Mouse (Mus musculus): Measurements from ENCODE around the gene Tecpr1. TPM values are rescaled to one million over a fixed set of nuclear protein-coding genes. Genes with fewer than 3 reads are reported as not detected.

Tecpr1 gene
- polyA plus RNA-seq, 1 experiment from 2014 or later = 21.7 TPM

DNA sequence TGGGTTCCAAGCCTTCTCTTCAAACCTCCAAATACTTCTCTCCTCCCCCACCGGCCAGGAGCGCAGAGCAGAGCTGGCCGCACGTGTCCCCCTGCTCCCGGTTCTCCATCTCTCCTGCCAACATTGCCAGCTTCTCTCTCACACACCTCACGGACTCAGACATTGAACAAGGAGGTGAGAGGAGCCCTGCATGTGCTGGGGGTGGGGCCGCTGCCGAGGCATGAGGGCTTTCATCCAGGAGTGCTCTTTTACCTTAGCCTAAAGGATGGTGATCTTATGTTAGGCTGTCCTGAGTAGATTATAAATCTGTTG is 40.2 kb downstream of the Tecpr1 start:
- no peaks in the 10 kb centered on the region for H3K9me3 ChIP-seq (replicated peaks; ENCODE audit: control insufficient read depth, low read length)
- DNase-seq (ENCODE audit: low spot score) (no peak), ATAC-seq (no peak)
- H3K4me3 ChIP-seq (ENCODE audit: low read depth, low read length) = no peak overlapping the region
- 78% methylated on average over 8 of the region's 8 CpGs for WGBS
- H3K9ac ChIP-seq (ENCODE audit: low read length) = no peak overlapping the region
- H3K4me1 ChIP-seq (ENCODE audit: control insufficient read depth, insufficient read depth, low read length) = no peaks in the 10 kb centered on the region
- no peaks in the 10 kb centered on the region for H3K27me3 ChIP-seq (replicated peaks; ENCODE audit: control insufficient read depth, insufficient read depth, low read length)
- no peak overlapping the region for H3K27ac ChIP-seq (ENCODE audit: low read depth, low read length)
- no peak overlapping the region for H3K4me2 ChIP-seq (ENCODE audit: low read length)
- H3K36me3 ChIP-seq (ENCODE audit: control insufficient read depth, insufficient read depth, low read length) = peaks cover 32% of the 10 kb centered on the region

DNA sequence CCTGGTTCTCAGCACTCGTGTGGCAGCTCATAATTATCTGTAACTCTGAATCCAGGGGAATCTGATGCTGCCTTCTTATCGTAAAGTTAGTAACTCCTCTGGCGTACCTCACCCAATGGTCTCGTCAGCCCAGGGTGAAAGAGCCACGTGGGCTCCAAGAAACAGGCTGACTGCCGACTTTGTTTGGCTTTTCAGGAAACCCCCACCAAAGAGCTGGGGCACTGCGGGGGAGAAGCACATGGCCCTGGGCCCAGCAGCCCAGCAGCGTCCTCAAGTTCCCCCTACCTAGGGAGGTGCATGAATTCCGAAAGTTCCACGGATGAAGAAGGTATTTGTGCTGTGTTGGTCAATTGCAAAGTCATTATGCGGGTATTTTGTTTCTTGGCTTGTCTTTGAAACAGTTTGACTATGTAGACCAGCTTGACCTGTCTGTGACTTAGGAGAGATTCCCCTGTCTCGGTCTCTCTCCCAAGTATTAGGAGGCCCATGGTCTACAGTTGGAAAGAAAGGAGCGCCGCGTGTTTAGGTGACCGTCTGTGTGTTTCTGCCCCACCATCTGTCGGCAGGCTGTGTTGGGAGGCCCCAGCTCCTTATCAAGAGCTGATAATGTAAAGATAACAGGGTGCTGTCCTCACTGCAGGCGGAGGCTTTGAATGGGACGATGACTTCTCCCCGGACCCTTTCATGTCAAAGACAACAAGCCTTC is 40.7 kb downstream of the Tecpr1 start:
- Histone ChIP-seq H3K4me1 (ENCODE audit: control insufficient read depth, insufficient read depth, low read length) (no peaks in the 10 kb centered on the region), H3K4me3 (ENCODE audit: low read depth, low read length) (no peak overlapping the region), H3K36me3 (ENCODE audit: control insufficient read depth, insufficient read depth, low read length) (peaks cover 32% of the 10 kb centered on the region), H3K27me3 (replicated peaks; ENCODE audit: control insufficient read depth, insufficient read depth, low read length) (no peaks in the 10 kb centered on the region), H3K9ac (ENCODE audit: low read length) (no peak overlapping the region), H3K9me3 (replicated peaks; ENCODE audit: control insufficient read depth, low read length) (no peaks in the 10 kb centered on the region), H3K4me2 (ENCODE audit: low read length) (no peak overlapping the region), H3K27ac (ENCODE audit: low read depth, low read length) (no peak overlapping the region)
- ATAC-seq = no peak
- no peak for DNase-seq (ENCODE audit: low spot score)
- WGBS = 89% methylated on average over 20 of the region's 20 CpGs

DNA sequence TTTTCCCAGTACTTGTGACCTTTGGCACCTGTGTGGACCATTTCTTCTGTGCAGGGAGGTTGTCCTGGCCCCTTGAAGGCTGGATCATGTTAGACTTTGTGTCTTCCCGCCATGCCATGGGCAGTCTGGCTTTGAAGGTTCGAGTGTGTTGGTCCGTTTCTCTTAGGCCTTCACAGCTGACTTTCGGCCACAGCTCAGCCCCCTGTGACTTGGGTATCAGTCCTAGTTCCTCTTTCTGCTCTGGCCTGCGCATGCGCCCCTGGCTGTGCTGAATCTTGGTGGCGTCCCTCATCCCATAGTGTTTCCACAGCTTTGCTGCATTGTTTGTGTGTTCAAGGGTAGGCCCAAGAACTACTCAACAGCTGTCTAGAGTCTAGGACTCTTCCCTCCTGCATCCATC is 42.2 kb downstream of the Tecpr1 start:
- 97% methylated on average over 7 of the region's 7 CpGs for WGBS
- Histone ChIP-seq H3K4me3 (ENCODE audit: low read depth, low read length) (no peak overlapping the region), H3K9ac (ENCODE audit: low read length) (no peak overlapping the region), H3K36me3 (ENCODE audit: control insufficient read depth, insufficient read depth, low read length) (peaks cover 34% of the 10 kb centered on the region), H3K4me1 (ENCODE audit: control insufficient read depth, insufficient read depth, low read length) (no peaks in the 10 kb centered on the region), H3K27ac (ENCODE audit: low read depth, low read length) (no peak overlapping the region), H3K9me3 (replicated peaks; ENCODE audit: control insufficient read depth, low read length) (no peaks in the 10 kb centered on the region), H3K27me3 (replicated peaks; ENCODE audit: control insufficient read depth, insufficient read depth, low read length) (no peaks in the 10 kb centered on the region), H3K4me2 (ENCODE audit: low read length) (no peak overlapping the region)
- DNase-seq (ENCODE audit: low spot score) = no peak
- no peak for ATAC-seq

DNA sequence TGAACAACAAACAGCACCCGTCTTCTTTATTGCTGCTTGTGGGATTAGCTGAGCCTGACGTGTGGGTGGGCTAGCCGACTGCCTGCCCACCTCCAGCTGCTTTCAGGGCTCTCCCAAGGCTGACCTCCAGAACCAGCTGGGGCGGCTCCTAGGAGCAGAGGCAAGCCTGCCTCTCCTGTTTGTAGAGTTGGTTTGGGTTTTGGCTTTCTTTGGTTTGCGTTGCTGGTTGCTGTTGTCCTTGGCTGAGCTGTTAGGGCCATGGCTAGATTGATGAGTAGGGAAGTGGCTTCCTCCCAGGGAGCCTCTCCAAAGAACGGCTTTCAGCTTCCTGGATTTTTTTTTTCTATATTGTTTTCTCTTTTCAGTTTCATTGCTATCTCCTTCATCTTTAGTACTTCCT is 45.2 kb downstream of the Tecpr1 start:
- H3K27ac ChIP-seq (ENCODE audit: low read depth, low read length) = no peak overlapping the region
- no peak overlapping the region for H3K4me2 ChIP-seq (ENCODE audit: low read length)
- no peak overlapping the region for H3K9ac ChIP-seq (ENCODE audit: low read length)
- H3K9me3 ChIP-seq (replicated peaks; ENCODE audit: control insufficient read depth, low read length) = no peaks in the 10 kb centered on the region
- no peaks in the 10 kb centered on the region for H3K27me3 ChIP-seq (replicated peaks; ENCODE audit: control insufficient read depth, insufficient read depth, low read length)
- no peak for DNase-seq (ENCODE audit: low spot score)
- H3K4me1 ChIP-seq (ENCODE audit: control insufficient read depth, insufficient read depth, low read length) = no peaks in the 10 kb centered on the region
- 72% methylated on average over 6 of the region's 6 CpGs for WGBS
- peaks cover 48% of the 10 kb centered on the region for H3K36me3 ChIP-seq (ENCODE audit: control insufficient read depth, insufficient read depth, low read length)
- no peak overlapping the region for H3K4me3 ChIP-seq (ENCODE audit: low read depth, low read length)
- no peak for ATAC-seq

DNA sequence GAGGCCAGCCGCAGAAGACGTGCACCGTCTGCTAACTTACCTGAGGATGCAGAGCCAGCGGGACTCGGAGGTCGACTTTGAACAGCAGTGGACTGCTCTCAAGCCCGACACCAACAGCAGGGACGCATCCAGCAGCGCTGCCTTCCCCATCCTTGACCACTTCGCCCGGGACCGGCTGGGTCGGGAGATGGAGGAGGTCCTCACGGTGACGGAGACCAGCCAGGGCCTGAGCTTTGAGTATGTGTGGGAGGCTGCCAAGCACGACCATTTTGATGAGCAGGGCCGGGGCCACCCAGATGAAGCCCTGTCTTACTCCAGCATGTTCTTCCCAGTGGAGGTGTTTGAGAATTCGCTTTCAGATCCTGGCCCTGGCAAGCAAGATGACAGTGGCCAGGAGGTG is 49.8 kb downstream of the Tecpr1 start:
- Histone ChIP-seq H3K9me3 (replicated peaks; ENCODE audit: control insufficient read depth, low read length) (no peaks in the 10 kb centered on the region), H3K27me3 (replicated peaks; ENCODE audit: control insufficient read depth, insufficient read depth, low read length) (no peaks in the 10 kb centered on the region), H3K4me1 (ENCODE audit: control insufficient read depth, insufficient read depth, low read length) (no peaks in the 10 kb centered on the region; the same call in 1 of the 2 replicates), H3K27ac (ENCODE audit: low read depth, low read length) (no peak overlapping the region), H3K9ac (ENCODE audit: low read length) (no peak overlapping the region), H3K4me2 (ENCODE audit: low read length) (no peak overlapping the region), H3K4me3 (ENCODE audit: low read depth, low read length) (no peak overlapping the region), H3K36me3 (ENCODE audit: control insufficient read depth, insufficient read depth, low read length) (peaks cover 71% of the 10 kb centered on the region)
- DNase-seq (ENCODE audit: low spot score) (no peak), ATAC-seq (no peak)
- WGBS = 96% methylated on average over 18 of the region's 18 CpGs

DNA sequence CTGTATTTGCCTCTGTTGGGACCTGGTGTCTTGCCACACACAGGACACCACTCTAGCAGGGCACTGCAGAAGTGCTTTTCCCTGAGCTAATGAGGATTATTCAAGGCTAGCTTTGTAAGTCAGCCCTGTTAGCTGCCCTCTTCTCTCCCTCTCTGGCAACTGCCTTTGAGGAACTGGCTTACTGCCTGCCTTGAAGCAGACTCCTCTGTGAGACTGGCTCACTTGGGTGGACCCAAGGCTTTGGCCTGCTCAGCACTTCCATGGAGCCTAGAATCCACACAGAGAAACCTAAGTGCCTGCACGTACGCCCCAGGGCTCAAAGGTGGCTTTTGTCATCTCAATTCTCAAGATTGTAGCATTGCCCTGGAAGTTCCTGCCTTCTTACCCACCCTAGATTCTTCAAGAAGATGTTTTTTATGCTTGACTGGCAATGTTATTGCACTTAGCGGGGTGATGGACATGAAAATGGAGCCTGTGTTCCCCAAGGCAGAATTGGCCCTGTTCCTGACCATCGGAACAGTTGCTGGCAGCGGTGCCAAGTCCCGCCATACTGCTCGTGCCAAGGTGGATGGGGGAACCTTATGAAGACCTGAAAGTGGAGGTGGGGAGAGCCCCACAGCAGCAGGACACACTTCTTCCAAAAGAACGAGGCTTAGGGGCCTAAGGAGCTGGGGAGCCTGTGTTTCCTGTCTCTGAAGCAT is 54.0 kb downstream of the Tecpr1 start:
- H3K4me2 ChIP-seq (ENCODE audit: low read length) = no peak overlapping the region
- 70% methylated on average over 8 of the region's 8 CpGs for WGBS
- no peak for ATAC-seq
- H3K9ac ChIP-seq (ENCODE audit: low read length) = no peak overlapping the region
- H3K4me3 ChIP-seq (ENCODE audit: low read depth, low read length) = no peak overlapping the region
- H3K27ac ChIP-seq (ENCODE audit: low read depth, low read length) = no peak overlapping the region
- H3K27me3 ChIP-seq (replicated peaks; ENCODE audit: control insufficient read depth, insufficient read depth, low read length) = no peaks in the 10 kb centered on the region
- H3K36me3 ChIP-seq (ENCODE audit: control insufficient read depth, insufficient read depth, low read length) = peaks cover 62% of the 10 kb centered on the region
- no peaks in the 10 kb centered on the region; the same call in 1 of the 2 replicates for H3K4me1 ChIP-seq (ENCODE audit: control insufficient read depth, insufficient read depth, low read length)
- DNase-seq (ENCODE audit: low spot score) = peak; percentile 24
- no peaks in the 10 kb centered on the region for H3K9me3 ChIP-seq (replicated peaks; ENCODE audit: control insufficient read depth, low read length)

DNA sequence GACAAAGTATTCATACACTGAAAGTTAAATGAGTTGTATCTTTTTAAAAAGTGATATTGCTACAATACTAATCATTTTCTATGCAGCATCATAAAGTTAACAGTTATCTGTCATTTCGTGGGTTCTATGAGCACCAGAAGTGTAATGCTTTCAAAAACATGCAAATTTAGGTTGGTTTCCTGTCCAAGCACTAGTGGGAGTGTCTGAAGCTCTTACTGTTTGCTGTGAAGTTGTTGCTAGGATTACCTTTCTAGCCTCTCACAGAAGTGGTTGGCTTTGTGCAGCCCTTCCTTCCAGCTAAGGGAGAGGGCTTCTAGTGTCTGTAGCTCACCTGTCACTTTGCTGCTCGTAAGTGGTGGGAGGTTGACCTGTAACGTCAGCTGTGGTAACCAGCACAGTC is 57.7 kb downstream of the Tecpr1 start:
- DNase-seq (ENCODE audit: low spot score) (no peak), ATAC-seq (no peak)
- WGBS = 88% methylated on average over 3 of the region's 3 CpGs
- peaks cover 46% of the 10 kb centered on the region for H3K36me3 ChIP-seq (ENCODE audit: control insufficient read depth, insufficient read depth, low read length)
- H3K9me3 ChIP-seq (replicated peaks; ENCODE audit: control insufficient read depth, low read length) = no peaks in the 10 kb centered on the region
- H3K4me2 ChIP-seq (ENCODE audit: low read length) = no peak overlapping the region
- no peak overlapping the region for H3K4me3 ChIP-seq (ENCODE audit: low read depth, low read length)
- no peak overlapping the region for H3K27ac ChIP-seq (ENCODE audit: low read depth, low read length)
- H3K4me1 ChIP-seq (ENCODE audit: control insufficient read depth, insufficient read depth, low read length) = no peaks in the 10 kb centered on the region; the same call in 1 of the 2 replicates
- no peaks in the 10 kb centered on the region for H3K27me3 ChIP-seq (replicated peaks; ENCODE audit: control insufficient read depth, insufficient read depth, low read length)
- no peak overlapping the region for H3K9ac ChIP-seq (ENCODE audit: low read length)

DNA sequence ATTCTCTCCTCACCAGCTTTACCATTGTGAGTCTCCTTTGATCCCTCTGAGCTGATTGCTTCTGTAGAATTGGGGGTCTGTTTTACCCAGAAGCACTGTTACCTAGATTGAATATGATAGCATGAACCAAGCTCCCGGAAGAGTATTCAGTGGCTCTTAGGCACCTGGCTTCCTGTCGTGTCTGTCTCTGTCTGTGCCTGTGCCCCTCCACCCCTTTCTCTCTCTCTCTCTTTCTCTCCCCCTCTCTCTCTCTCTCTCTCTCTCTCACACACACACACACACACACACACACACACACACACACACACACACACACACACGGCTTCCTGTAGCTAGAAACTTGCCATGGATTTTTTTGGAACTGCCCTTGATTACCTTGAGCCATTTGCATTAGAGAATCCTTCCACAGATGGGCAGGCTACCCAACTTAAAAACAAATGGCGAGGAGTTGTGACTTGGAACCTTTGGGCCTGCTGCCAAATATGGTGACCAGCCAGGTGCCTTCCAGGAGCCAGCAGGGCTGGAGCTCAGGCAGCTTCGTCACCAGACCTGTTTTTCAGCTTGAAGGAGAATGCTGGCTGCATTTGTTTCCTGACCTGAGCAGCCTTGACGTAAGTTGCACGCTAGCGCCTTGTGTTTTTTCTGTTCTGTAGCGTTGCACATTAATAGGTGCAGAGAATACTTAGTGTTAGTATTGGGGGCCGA is 60.5 kb downstream of the Tecpr1 start:
- Histone ChIP-seq H3K27me3 (replicated peaks; ENCODE audit: control insufficient read depth, insufficient read depth, low read length) (no peaks in the 10 kb centered on the region), H3K9ac (ENCODE audit: low read length) (no peak overlapping the region), H3K36me3 (ENCODE audit: control insufficient read depth, insufficient read depth, low read length) (peaks cover 49% of the 10 kb centered on the region), H3K27ac (ENCODE audit: low read depth, low read length) (no peak overlapping the region), H3K4me2 (ENCODE audit: low read length) (no peak overlapping the region), H3K4me3 (ENCODE audit: low read depth, low read length) (no peak overlapping the region), H3K9me3 (replicated peaks; ENCODE audit: control insufficient read depth, low read length) (no peaks in the 10 kb centered on the region), H3K4me1 (ENCODE audit: control insufficient read depth, insufficient read depth, low read length) (no peaks in the 10 kb centered on the region)
- DNase-seq (ENCODE audit: low spot score) (no peak), ATAC-seq (no peak)
- 74% methylated on average over 10 of the region's 10 CpGs for whole genome bisulfite sequencing
